Mouse (Mus musculus) forebrain, embryonic 14.5 days (tissue): Measurements from ENCODE around the gene Nipal3. TPM values are rescaled to one million over a fixed set of nuclear protein-coding genes. Genes with fewer than 3 reads are reported as not detected.

Source experiments
- ATAC-seq: fragments of 200-750 bp; cut with Nextera tagmentation; 2 replicates; pipeline ENCODE4 v1.8.0; 2017; ENCODE audit warnings: mild to moderate bottlenecking, moderate library complexity
- DNase-seq: peaks from one replicate; pipeline ENCODE4 v3.0.0-alpha.2; 2015; ENCODE audit warnings: low spot score
- H3K27ac ChIP-seq: fragments of 300-500 bp; sonication (generic); 2 replicates; pipeline ENCODE4 v1.5.1; 2014; ENCODE audit warnings: low read depth, mild to moderate bottlenecking, control low read depth, low read length, moderate library complexity
- H3K27me3 ChIP-seq: fragments of 300-500 bp; sonication (generic); replicated peaks from 2 replicates; pipeline ENCODE4 v1.6.1; 2014; ENCODE audit warnings: low read length, control low read depth, mixed read lengths; ENCODE audit not compliant: control insufficient read depth, insufficient read depth
- H3K36me3 ChIP-seq: fragments of 300-500 bp; sonication (generic); 2 replicates; pipeline ENCODE4 v1.6.1; 2014; ENCODE audit warnings: low read length, control low read depth; ENCODE audit not compliant: control insufficient read depth, insufficient read depth
- H3K4me1 ChIP-seq: fragments of 300-500 bp; sonication (generic); 2 replicates; pipeline ENCODE4 v1.6.1; 2014; ENCODE audit warnings: antibody characterized with exemption, low read length, control low read depth; ENCODE audit not compliant: control insufficient read depth, insufficient read depth
- H3K4me2 ChIP-seq: fragments of 300-500 bp; sonication (generic); 2 replicates; pipeline ENCODE4 v1.6.1; 2014; ENCODE audit warnings: mild to moderate bottlenecking, control low read depth, low read length
- H3K4me3 ChIP-seq: fragments of 300-500 bp; sonication (generic); 2 replicates; pipeline ENCODE4 v1.5.1; 2014; ENCODE audit warnings: low read depth, low read length, control low read depth
- H3K9ac ChIP-seq: fragments of 300-500 bp; sonication (generic); 2 replicates; pipeline ENCODE4 v1.6.1; 2014; ENCODE audit warnings: mild to moderate bottlenecking, low read length, control low read depth, moderate library complexity
- H3K9me3 ChIP-seq: fragments of 300-500 bp; sonication (generic); replicated peaks from 2 replicates; pipeline ENCODE4 v1.6.1; 2016; ENCODE audit warnings: low read length, control low read depth, mixed read lengths; ENCODE audit not compliant: control insufficient read depth
- WGBS: fragments of 180-500 bp; shearing (Covaris S2); extraction: QIAGEN DNeasy Blood & Tissue Kit; methylation state at CpG from one replicate; pipeline ENCODE4 v1.1.7; 2014; 5-methylcytosine and 5-hydroxymethylcytosine counted together
- polyA plus RNA-seq: library from polyadenylated mRNA; unstranded; fragments of >200 nt; fragmentation: Nextera tagmentation; extraction: Ambion mirVana; gene quantifications from 2 replicates; pipeline ENCODE4 v1.2.1, GENCODE M21; 2014

Gene Nipal3
- polyA plus RNA-seq = 5.3 and 6.4 TPM in 2 replicates

DNA sequence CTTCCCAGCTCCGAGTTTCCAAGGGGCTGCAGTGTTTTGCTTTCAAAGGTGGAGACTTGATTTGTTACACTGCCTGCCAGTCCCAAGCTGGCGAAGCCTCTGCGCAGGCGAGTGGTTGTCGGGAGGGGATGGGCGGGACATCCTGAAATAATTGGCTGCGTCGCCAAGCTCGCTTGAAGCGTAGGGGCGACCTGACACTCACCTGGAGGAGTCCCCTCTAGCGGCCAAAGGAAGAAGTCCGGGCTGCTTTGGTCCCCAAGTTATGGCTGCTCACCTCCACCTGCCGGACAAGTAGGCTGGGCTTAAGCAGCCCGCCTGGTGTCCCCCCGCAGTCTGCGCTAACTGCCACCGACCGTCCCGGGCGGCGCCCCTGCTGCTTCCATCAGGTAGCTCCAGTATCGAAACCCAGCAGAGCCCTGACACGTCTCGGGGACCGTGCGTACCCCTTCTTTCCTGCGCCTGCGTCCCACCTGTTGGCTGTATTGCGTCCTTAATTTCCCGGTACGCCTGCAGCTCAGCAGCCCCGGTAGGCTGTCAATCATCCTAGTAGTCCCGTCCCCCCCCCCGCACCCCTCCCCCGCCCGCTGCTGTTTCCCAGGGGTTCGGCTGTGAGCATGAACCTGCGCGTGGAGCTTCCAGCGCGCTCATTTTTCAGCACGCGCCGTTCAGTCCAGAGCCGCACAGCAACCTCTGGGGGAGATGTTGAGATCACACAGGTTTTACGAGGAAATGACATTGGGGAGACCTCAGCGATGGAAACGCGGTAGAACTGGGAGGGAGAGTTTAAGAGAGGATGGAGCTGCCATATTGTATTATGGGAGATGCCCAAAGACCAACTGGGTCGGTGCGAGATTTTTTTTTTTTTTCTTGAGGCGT, at the start of gene Nipal3, which contains the start of gene Stpg1:
Nipal3 (minus strand) TSS at position 518 of the 876 bp plus-strand sequence.
Stpg1 (plus strand) TSS at position 270 of the 876 bp plus-strand sequence.
- Histone ChIP-seq H3K4me2 (peak within 1 kb of the TSS; percentile 94), H3K27me3 (no peaks in the 10 kb centered on the region), H3K36me3 (no peaks in the 10 kb centered on the region), H3K9ac (peak within 1 kb of the TSS; percentile 60), H3K4me1 (0 out of 2 replicates have a peak, but pooled peaks cover 4% of the 10 kb centered on the region), H3K9me3 (no peaks in the 10 kb centered on the region), H3K27ac (no peak within 1 kb of the TSS), H3K4me3 (peak within 1 kb of the TSS; percentile 60)
- DNase-seq (peak; percentile 97), ATAC-seq (peak; percentile 97)
- WGBS = under 1% methylated on average over 53 of the region's 53 CpGs

DNA sequence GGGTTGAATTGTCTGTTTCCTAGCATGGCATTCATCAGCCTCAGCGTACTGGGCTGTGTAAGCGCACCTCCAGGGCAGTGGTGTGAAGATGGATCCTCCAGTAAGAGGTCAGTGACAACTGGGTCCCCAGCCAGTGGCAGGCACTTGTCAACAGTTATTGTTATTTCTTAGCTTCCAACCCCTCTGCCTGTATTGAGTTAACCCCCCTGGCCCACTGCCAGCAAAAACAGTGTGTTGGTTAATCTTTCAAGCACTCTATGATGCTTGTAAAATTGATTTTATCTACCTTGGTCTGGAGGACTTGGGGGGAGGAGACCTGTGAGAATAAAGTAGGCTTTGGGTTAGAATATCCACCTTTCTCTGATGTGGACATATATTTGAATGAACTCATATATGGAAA, 49.4 kb upstream of the Nipal3 start:
- Histone ChIP-seq H3K27ac (no peak overlapping the region), H3K9ac (no peak overlapping the region), H3K4me3 (no peak overlapping the region), H3K4me1 (peaks cover 14% of the 10 kb centered on the region), H3K4me2 (no peak overlapping the region), H3K36me3 (no peaks in the 10 kb centered on the region), H3K9me3 (no peaks in the 10 kb centered on the region), H3K27me3 (0 out of 2 replicates have a peak, but pooled peaks cover 5% of the 10 kb centered on the region)
- 96% methylated on average over 2 of the region's 2 CpGs for WGBS
- ATAC-seq = no peak
- DNase-seq = no peak

DNA sequence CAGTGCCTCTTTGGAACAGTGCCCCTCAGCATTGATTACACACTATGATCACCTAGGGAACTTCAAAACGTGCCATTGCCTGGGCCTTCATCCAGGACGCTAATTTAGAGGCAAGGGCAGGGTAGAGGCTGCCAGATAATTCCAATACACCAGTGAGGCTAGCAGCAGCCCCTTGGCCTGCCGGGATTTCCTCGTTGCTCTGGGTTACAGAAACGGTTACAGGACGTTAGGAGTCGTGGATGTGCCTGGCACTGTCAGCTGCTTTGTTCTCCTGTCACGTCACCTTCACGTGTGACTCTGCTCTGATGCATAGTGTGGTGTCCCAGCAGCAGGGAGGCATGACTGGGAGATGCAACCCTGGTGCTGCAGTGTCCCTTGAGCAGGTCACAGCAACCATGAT, 45.2 kb upstream of the Nipal3 start:
- H3K27ac ChIP-seq = no peak overlapping the region

DNA sequence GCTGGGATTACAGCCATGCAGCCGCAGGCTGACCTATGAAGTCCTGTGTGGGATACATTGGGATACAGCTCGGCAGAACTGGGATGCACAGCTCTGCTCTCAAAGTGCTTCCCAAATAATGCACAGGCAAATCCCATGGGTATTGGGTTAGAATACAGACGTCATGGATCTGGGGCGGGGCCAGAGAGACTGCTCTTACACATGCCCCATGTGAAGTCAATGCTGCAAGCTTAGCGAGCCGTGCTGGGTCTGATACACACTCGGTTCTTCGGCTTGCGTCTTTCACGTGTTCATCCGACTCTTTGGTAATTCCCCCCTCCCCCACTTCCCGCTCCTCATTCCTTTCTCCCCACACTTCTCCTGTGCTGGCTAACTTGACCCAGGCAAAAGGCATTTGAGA, 44.2 kb upstream of the Nipal3 start:
- no peak overlapping the region for H3K4me3 ChIP-seq
- WGBS = 86% methylated on average over 12 of the region's 12 CpGs
- ATAC-seq = no peak
- no peaks in the 10 kb centered on the region for H3K4me1 ChIP-seq
- no peak overlapping the region for H3K27ac ChIP-seq
- no peak overlapping the region for H3K4me2 ChIP-seq
- no peaks in the 10 kb centered on the region for H3K9me3 ChIP-seq
- H3K9ac ChIP-seq = no peak overlapping the region
- DNase-seq = no peak
- H3K27me3 ChIP-seq = no peaks in the 10 kb centered on the region
- H3K36me3 ChIP-seq = no peaks in the 10 kb centered on the region

More for the DNA sequence above, 45.2 kb upstream of the Nipal3 start:
- DNase-seq = peak; percentile 52
- no peaks in the 10 kb centered on the region for H3K36me3 ChIP-seq
- ATAC-seq = no peak
- no peak overlapping the region for H3K4me3 ChIP-seq
- WGBS = 49% methylated on average over 9 of the region's 9 CpGs
- H3K4me2 ChIP-seq = no peak overlapping the region
- no peaks in the 10 kb centered on the region for H3K4me1 ChIP-seq
- no peak overlapping the region for H3K9ac ChIP-seq
- H3K9me3 ChIP-seq = no peaks in the 10 kb centered on the region
- no peaks in the 10 kb centered on the region for H3K27me3 ChIP-seq

GRCm38 (mm10) chr4:135535021-135535420, 40.2 kb upstream of the Nipal3 start:
- H3K4me2 ChIP-seq = no peak overlapping the region
- ATAC-seq (no peak), DNase-seq (no peak)
- WGBS = 97% methylated on average over 3 of the region's 3 CpGs
- no peaks in the 10 kb centered on the region for H3K9me3 ChIP-seq
- no peak overlapping the region for H3K27ac ChIP-seq
- H3K36me3 ChIP-seq = no peaks in the 10 kb centered on the region
- no peaks in the 10 kb centered on the region for H3K27me3 ChIP-seq
- H3K9ac ChIP-seq = no peak overlapping the region
- no peak overlapping the region for H3K4me3 ChIP-seq
- H3K4me1 ChIP-seq = no peaks in the 10 kb centered on the region

- Histone ChIP-seq H3K4me2 (no peak overlapping the region), H3K4me1 (no peaks in the 10 kb centered on the region), H3K27ac (no peak overlapping the region), H3K36me3 (no peaks in the 10 kb centered on the region), H3K9ac (no peak overlapping the region), H3K9me3 (no peaks in the 10 kb centered on the region), H3K27me3 (no peaks in the 10 kb centered on the region), H3K4me3 (no peak overlapping the region)
- ATAC-seq = no peak
- 76% methylated on average over 6 of the region's 6 CpGs for WGBS
- DNase-seq = no peak
These were observed 38.2 kb upstream of the Nipal3 start for GRCm38 (mm10) chr4:135533001-135533400.

- no peak for ATAC-seq
- Histone ChIP-seq H3K9ac (no peak overlapping the region), H3K27ac (no peak overlapping the region), H3K36me3 (no peaks in the 10 kb centered on the region), H3K9me3 (no peaks in the 10 kb centered on the region), H3K27me3 (no peaks in the 10 kb centered on the region), H3K4me2 (no peak overlapping the region), H3K4me1 (peaks cover 2% of the 10 kb centered on the region; the same call in 1 of the 2 replicates), H3K4me3 (no peak overlapping the region)
- 60% methylated on average over 9 of the region's 9 CpGs for WGBS
- no peak for DNase-seq
These were observed 37.2 kb upstream of the Nipal3 start for GRCm38 (mm10) chr4:135531771-135532613.

DNA sequence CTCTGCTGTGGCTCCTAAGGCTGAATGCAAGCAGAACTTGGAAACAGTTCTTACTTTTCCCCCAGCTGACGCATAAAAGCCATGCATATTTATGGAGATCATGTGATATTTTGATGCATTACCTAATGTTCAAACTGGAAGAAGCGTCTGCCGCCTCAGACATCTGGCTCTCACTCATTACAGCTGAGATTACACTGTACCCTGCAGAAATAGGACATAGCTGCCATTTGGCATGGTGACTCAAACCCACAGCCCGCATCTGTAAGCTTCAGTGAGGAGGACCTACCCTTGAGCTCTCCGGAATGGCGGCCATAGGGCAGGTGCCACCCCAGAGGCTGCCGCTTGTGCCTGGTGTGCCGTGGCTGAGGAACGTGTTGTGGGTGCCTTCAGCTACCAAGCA, 36.4 kb upstream of the Nipal3 start:
- Histone ChIP-seq H3K4me2 (no peak overlapping the region), H3K36me3 (no peaks in the 10 kb centered on the region), H3K9me3 (no peaks in the 10 kb centered on the region), H3K9ac (no peak overlapping the region), H3K27me3 (no peaks in the 10 kb centered on the region), H3K4me1 (peaks cover 9% of the 10 kb centered on the region), H3K27ac (no peak overlapping the region), H3K4me3 (no peak overlapping the region)
- 92% methylated on average over 9 of the region's 9 CpGs for WGBS
- ATAC-seq = no peak
- DNase-seq = peak; percentile 49
